Mouse (Mus musculus) limb, embryonic 14.5 days (tissue): ENCODE data around the gene F3. TPM values are rescaled to one million over a fixed set of nuclear protein-coding genes. Genes with fewer than 3 reads are reported as not detected.

Experiments
- ATAC-seq: fragments of 200-750 bp; cut with Nextera tagmentation; 2 replicates; pipeline ENCODE4 v1.8.0; 2017; ENCODE audit warnings: low read depth, moderate number of reproducible peaks, moderate TSS enrichment; ENCODE audit not compliant: low FRiP score
- DNase-seq: peaks from one replicate; pipeline ENCODE4 v3.0.0-alpha.2; 2015; ENCODE audit warnings: low spot score
- H3K27ac ChIP-seq: fragments of 300-500 bp; sonication (generic); replicated peaks from 2 replicates; pipeline ENCODE4 v1.5.1; 2014; ENCODE audit warnings: low read depth, mild to moderate bottlenecking, low read length, moderate library complexity, mixed read lengths
- H3K27me3 ChIP-seq: fragments of 300-500 bp; sonication (generic); 2 replicates; pipeline ENCODE4 v1.6.1; 2014; ENCODE audit warnings: low read length, mixed read lengths; ENCODE audit not compliant: control insufficient read depth, insufficient read depth
- H3K36me3 ChIP-seq: fragments of 300-500 bp; sonication (generic); 2 replicates; pipeline ENCODE4 v1.6.1; 2014; ENCODE audit warnings: mild to moderate bottlenecking, low read length, moderate library complexity, mixed read lengths; ENCODE audit not compliant: control insufficient read depth, insufficient read depth
- H3K4me1 ChIP-seq: fragments of 300-500 bp; sonication (generic); 2 replicates; pipeline ENCODE4 v1.6.1; 2014; ENCODE audit warnings: antibody characterized with exemption, low read length, mixed read lengths; ENCODE audit not compliant: control insufficient read depth, insufficient read depth
- H3K4me2 ChIP-seq: fragments of 300-500 bp; sonication (generic); replicated peaks from 2 replicates; pipeline ENCODE4 v1.6.1; 2014; ENCODE audit warnings: low read depth, mild to moderate bottlenecking, low read length, moderate library complexity; ENCODE audit not compliant: severe bottlenecking
- H3K4me3 ChIP-seq: fragments of 300-500 bp; sonication (generic); replicated peaks from 2 replicates; pipeline ENCODE4 v1.5.1; 2014; ENCODE audit warnings: low read length
- H3K9ac ChIP-seq: fragments of 300-500 bp; sonication (generic); 2 replicates; pipeline ENCODE4 v1.6.1; 2014; ENCODE audit warnings: mild to moderate bottlenecking, low read depth, low read length, moderate library complexity; ENCODE audit not compliant: severe bottlenecking
- H3K9me3 ChIP-seq: fragments of 300-500 bp; sonication (generic); 2 replicates; pipeline ENCODE4 v1.6.1; 2016; ENCODE audit warnings: low read length; ENCODE audit not compliant: control insufficient read depth
- POLR2A ChIP-seq: fragments of 200-500 bp; IDR thresholded peaks from 2 replicates; pipeline ENCODE4 v1.8.0; 2012; ENCODE audit warnings: inconsistent platforms, mild to moderate bottlenecking, moderate library complexity, borderline replicate concordance; ENCODE audit not compliant: insufficient read depth, insufficient read length; ENCODE audit errors: extremely low read depth
- WGBS: fragments of 180-500 bp; shearing (Covaris S2); extraction: QIAGEN DNeasy Blood & Tissue Kit; methylation state at CpG from one replicate; pipeline ENCODE4 v1.1.7; 2014; 5-methylcytosine and 5-hydroxymethylcytosine counted together
- polyA plus RNA-seq, 2 experiments: library from polyadenylated mRNA; depleted of rRNA in 1 of 2; stranded (reverse) in 1 of 2; unstranded in 1 of 2; fragments of >200 nt; fragmentation: Nextera tagmentation in 1 of 2; extraction: Ambion mirVana in 1 of 2; gene quantifications; 2 replicates each; pipeline versions ENCODE4 v1.2.1 to v1.2.3; 2012 to 2014

The F3 gene
- polyA plus RNA-seq, 2 experiments: 8.3 to 16.5 TPM

GRCm38 (mm10) chr3:121699849-121700248 lies 23.5 kb upstream of the F3 start:
- no peak overlapping the region for H3K9ac ChIP-seq
- no peak overlapping the region for H3K4me2 ChIP-seq
- no peak for DNase-seq
- H3K27ac ChIP-seq: no peak overlapping the region
- no peak overlapping the region for H3K4me3 ChIP-seq
- H3K27me3 ChIP-seq: no peaks in the 10 kb centered on the region
- ATAC-seq: no peak
- peaks cover 15% of the 10 kb centered on the region; the same call in 1 of the 2 replicates for H3K4me1 ChIP-seq
- no peaks in the 10 kb centered on the region for H3K36me3 ChIP-seq
- no peaks in the 10 kb centered on the region for H3K9me3 ChIP-seq
- WGBS: 95% methylated on average over 4 of the region's 4 CpGs
- TF ChIP-seq POLR2A: no peak

GRCm38 (mm10) chr3:121700364-121700952 lies 22.9 kb upstream of the F3 start:
- peaks cover 15% of the 10 kb centered on the region; the same call in 1 of the 2 replicates for H3K4me1 ChIP-seq
- no peaks in the 10 kb centered on the region for H3K36me3 ChIP-seq
- H3K27me3 ChIP-seq: no peaks in the 10 kb centered on the region
- no peak for TF ChIP-seq POLR2A
- peak; percentile 53 for ATAC-seq
- no peaks in the 10 kb centered on the region for H3K9me3 ChIP-seq
- 31% methylated on average over 8 of the region's 8 CpGs for WGBS
- H3K4me3 ChIP-seq: no peak overlapping the region
- peak overlapping the region; percentile 61; the same call in 1 of the 2 replicates for H3K27ac ChIP-seq
- DNase-seq: peak; percentile 44
- H3K9ac ChIP-seq: no peak overlapping the region
- 0 out of 2 replicates have a peak overlapping the region, but pooled peaks have one; percentile 14 for H3K4me2 ChIP-seq

GRCm38 (mm10) chr3:121703155-121703879 lies 20.0 kb upstream of the F3 start:
- 85% methylated on average over 7 of the region's 7 CpGs for WGBS
- Histone ChIP-seq H3K27me3 (no peaks in the 10 kb centered on the region), H3K4me3 (no peak overlapping the region), H3K4me2 (no peak overlapping the region), H3K9me3 (no peaks in the 10 kb centered on the region), H3K27ac (no peak overlapping the region), H3K9ac (no peak overlapping the region), H3K4me1 (peaks cover 15% of the 10 kb centered on the region; the same call in 1 of the 2 replicates), H3K36me3 (no peaks in the 10 kb centered on the region)
- TF ChIP-seq POLR2A: no peak
- DNase-seq (no peak), ATAC-seq (no peak)

- 87% methylated on average over 3 of the region's 3 CpGs for WGBS
- TF ChIP-seq POLR2A: no peak
Measured at GRCm38 (mm10) chr3:121703880-121704243, 19.5 kb upstream of the F3 start.

GRCm38 (mm10) chr3:121706087-121706486 lies 17.2 kb upstream of the F3 start:
- Histone ChIP-seq H3K4me2 (no peak overlapping the region), H3K9me3 (no peaks in the 10 kb centered on the region), H3K4me3 (no peak overlapping the region), H3K9ac (no peak overlapping the region), H3K4me1 (peaks cover 7% of the 10 kb centered on the region; the same call in 1 of the 2 replicates), H3K27ac (no peak overlapping the region), H3K27me3 (no peaks in the 10 kb centered on the region), H3K36me3 (no peaks in the 10 kb centered on the region)
- WGBS: 50% methylated on average over 5 of the region's 5 CpGs
- no peak for TF ChIP-seq POLR2A
- DNase-seq: peak; percentile 45
- ATAC-seq: no peak

More at GRCm38 (mm10) chr3:121703880-121704243, 19.5 kb upstream of the F3 start:
- no peaks in the 10 kb centered on the region for H3K27me3 ChIP-seq
- ATAC-seq (no peak), DNase-seq (no peak)
- no peak overlapping the region for H3K9ac ChIP-seq
- H3K27ac ChIP-seq: no peak overlapping the region
- no peaks in the 10 kb centered on the region for H3K36me3 ChIP-seq
- no peak overlapping the region for H3K4me3 ChIP-seq
- H3K4me1 ChIP-seq: peaks cover 15% of the 10 kb centered on the region; the same call in 1 of the 2 replicates
- H3K9me3 ChIP-seq: no peaks in the 10 kb centered on the region
- no peak overlapping the region for H3K4me2 ChIP-seq
